Comparison of ENCODE assay signal across 9 mouse cellular contexts in genomic region chr4:130001710-130002109, GRCm38 (mm10). TPM values are rescaled to one million over a fixed set of nuclear protein-coding genes. Genes with fewer than 3 reads are reported as not detected.
DNase-seq lines count a peak whose midpoint lies in the region; ATAC-seq lines count a peak whose summit lies in the region.
"Had no signal": no experiment of that assay in that cellular context is flagged by ENCODE, and none has a peak within 500 bp of the region (broad histone marks: within the 10 kb centered on the region; RNA-seq: fewer than 3 reads in every experiment).

No protein-coding gene starts in this region.

- DNase-seq in heart, postnatal 4 days, result no peak
- DNase-seq in neural tube, embryonic 10.5 days (ENCODE audit: extremely low spot score, low spot score), result no peak
- no peak for DNase-seq in cerebellum, adult 18-20 months
- DNase-seq in testis, postnatal 10 days (ENCODE audit: low spot score), result no peak
- DNase-seq in layer of hippocampus, adult 18-20 months (ENCODE audit: low spot score in 2 of 2), result no peak

- no peak overlapping the region for H3K4me2 ChIP-seq in heart, embryonic 16.5 days (ENCODE audit: low read depth, low read length)
- H3K4me2 ChIP-seq in neural tube, embryonic 12.5 days (replicated peaks), result no peak overlapping the region
- no peak overlapping the region for H3K4me2 ChIP-seq in hindbrain, embryonic 15.5 days

- H3K27me3 ChIP-seq in heart, embryonic 16.5 days (ENCODE audit: control insufficient read depth, insufficient read depth, low read length), result peaks cover 18% of the 10 kb centered on the region
- H3K27me3 ChIP-seq in neural tube, embryonic 12.5 days (replicated peaks), result no peaks in the 10 kb centered on the region
- H3K27me3 ChIP-seq in hindbrain, embryonic 15.5 days, result no peaks in the 10 kb centered on the region

- no peak overlapping the region for H3K4me3 ChIP-seq in heart, embryonic 16.5 days (ENCODE audit: low read length)
- H3K4me3 ChIP-seq in neural tube, embryonic 12.5 days, result no peak overlapping the region
- H3K4me3 ChIP-seq in hindbrain, embryonic 15.5 days, result no peak overlapping the region

- 12% methylated on average over 5 of the region's 5 CpGs for WGBS in heart, embryonic 16.5 days
- 47% methylated on average over 5 of the region's 5 CpGs for WGBS in neural tube, embryonic 12.5 days
- WGBS in hindbrain, embryonic 15.5 days, result 27% methylated on average over 5 of the region's 5 CpGs

- H3K4me1 ChIP-seq in heart, embryonic 16.5 days (ENCODE audit: control insufficient read depth, insufficient read depth, low read length), result peaks cover 7% of the 10 kb centered on the region
- H3K4me1 ChIP-seq in neural tube, embryonic 12.5 days, result peaks cover 23% of the 10 kb centered on the region
- H3K4me1 ChIP-seq in hindbrain, embryonic 15.5 days (replicated peaks), result peaks cover 24% of the 10 kb centered on the region

- ATAC-seq in heart, embryonic 16.5 days (replicated peaks; ENCODE audit: extremely low read depth, insufficient read depth, low FRiP score), result 0 out of 2 replicates have a peak, but pooled peaks have one; percentile 19
- no peak for ATAC-seq in neural tube, embryonic 12.5 days (ENCODE audit: low FRiP score, low read depth)
- ATAC-seq in hindbrain, embryonic 15.5 days (ENCODE audit: low FRiP score, low read depth), result no peak

- 0 out of 2 replicates have a peak, but pooled peaks cover 3% of the 10 kb centered on the region for H3K9me3 ChIP-seq in heart, embryonic 16.5 days (replicated peaks; ENCODE audit: control insufficient read depth, low read length)
- no peaks in the 10 kb centered on the region for H3K9me3 ChIP-seq in neural tube, embryonic 12.5 days
- H3K9me3 ChIP-seq in hindbrain, embryonic 15.5 days, result no peaks in the 10 kb centered on the region

- H3K27ac ChIP-seq in heart, embryonic 16.5 days (ENCODE audit: low read length), result no peak overlapping the region
- H3K27ac ChIP-seq in neural tube, embryonic 12.5 days, result no peak overlapping the region
- peak overlapping the region; percentile 45 for H3K27ac ChIP-seq in hindbrain, embryonic 15.5 days (replicated peaks)

- no peak overlapping the region for H3K9ac ChIP-seq in heart, embryonic 16.5 days (ENCODE audit: low read length)
- H3K9ac ChIP-seq in neural tube, embryonic 12.5 days, result 0 out of 2 replicates have a peak overlapping the region, but pooled peaks have one; percentile 21
- H3K9ac ChIP-seq in hindbrain, embryonic 15.5 days, result no peak overlapping the region

- H3K36me3 ChIP-seq in heart, embryonic 16.5 days (ENCODE audit: control insufficient read depth, insufficient read depth), result no peaks in the 10 kb centered on the region
- H3K36me3 ChIP-seq in neural tube, embryonic 12.5 days, result 0 out of 2 replicates have a peak, but pooled peaks cover 8% of the 10 kb centered on the region
- no peaks in the 10 kb centered on the region; the same call in 1 of the 2 replicates for H3K36me3 ChIP-seq in hindbrain, embryonic 15.5 days

RNA-seq across cellular contexts. Expression of gene Adgrb2, which starts 17.0 kb away (rescaled TPM):
- 1.0 and 1.2 TPM in 2 replicates for polyA plus RNA-seq in heart, embryonic 16.5 days (2015; fragmentation: Nextera tagmentation; extraction: Ambion mirVana)
- total RNA-seq in heart, postnatal 4 days (2021), result 1 to 10 TPM; 5.5 to 6.6 TPM
- 9.1 and 11.1 TPM in 2 replicates for polyA plus RNA-seq in neural tube, embryonic 12.5 days (2016; fragmentation: Nextera tagmentation; extraction: Ambion mirVana)
- 16.4 and 17.4 TPM in 2 replicates for polyA plus RNA-seq in hindbrain, embryonic 15.5 days (2015; fragmentation: Nextera tagmentation; extraction: Ambion mirVana)
- 100 to 1,000 TPM; 515 to 540 TPM for total RNA-seq in layer of hippocampus, adult 18-20 months (2021)
- polyA plus RNA-seq: liver, embryonic 16.5 days had no signal

RNA-seq across cellular contexts. Expression of gene Col16a1, which starts 45.9 kb away (rescaled TPM):
- 26.6 and 37.7 TPM in 2 replicates for polyA plus RNA-seq in heart, embryonic 16.5 days (2015; fragmentation: Nextera tagmentation; extraction: Ambion mirVana)
- total RNA-seq in heart, postnatal 4 days (2021), result 10 to 100 TPM; 33.1 to 34.7 TPM
- polyA plus RNA-seq in neural tube, embryonic 12.5 days (2016; fragmentation: Nextera tagmentation; extraction: Ambion mirVana), result 12.7 and 12.8 TPM in 2 replicates
- polyA plus RNA-seq in hindbrain, embryonic 15.5 days (2015; fragmentation: Nextera tagmentation; extraction: Ambion mirVana), result 13.4 and 13.9 TPM in 2 replicates
- total RNA-seq in layer of hippocampus, adult 18-20 months (2021), result 10 to 100 TPM; 11.3 to 12.2 TPM
